Mouse (Mus musculus): ENCODE results near the gene Il34. TPM values are rescaled to one million over a fixed set of nuclear protein-coding genes. Genes with fewer than 3 reads are reported as not detected.

The Il34 gene
- polyA plus RNA-seq, 1 experiment, result 2.0 TPM

DNA sequence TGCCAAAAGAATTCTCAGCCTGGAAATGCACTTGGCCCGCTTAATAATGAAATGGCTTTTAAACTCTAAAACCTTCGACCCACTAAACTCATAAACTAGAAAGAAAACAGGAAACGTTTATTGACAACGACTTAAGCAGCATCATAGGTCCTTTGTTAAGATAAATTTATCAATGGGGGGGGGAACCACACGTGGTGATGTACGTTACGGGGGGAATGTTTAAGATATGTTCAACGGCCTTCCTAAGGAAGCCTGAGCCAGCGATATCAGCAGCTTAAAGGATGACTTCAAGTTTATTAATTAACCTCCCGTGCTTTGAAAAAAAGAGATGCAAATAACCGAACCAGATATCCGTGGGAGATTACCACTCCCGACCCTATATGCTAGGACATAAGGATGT lies 55.5 kb downstream of the Il34 start:
- H3K4me1 ChIP-seq (ENCODE audit: control insufficient read depth, insufficient read depth, low read length), result peaks cover 9% of the 10 kb centered on the region
- H3K27me3 ChIP-seq (ENCODE audit: control insufficient read depth, insufficient read depth, low read length), result no peaks in the 10 kb centered on the region
- H3K36me3 ChIP-seq (ENCODE audit: control insufficient read depth, insufficient read depth, low read length), result no peaks in the 10 kb centered on the region
- H3K4me3 ChIP-seq (ENCODE audit: control insufficient read depth, low read depth, low read length), result no peak overlapping the region
- TF ChIP-seq POLR2A (IDR thresholded peaks at IDR 0.05; ENCODE audit: control insufficient read depth, low read depth, low read length) (no peak), CTCF (IDR thresholded peaks at IDR 0.05; ENCODE audit: control insufficient read depth, insufficient read depth, insufficient replicate concordance, low read depth, low read length) (no peak)
- H3K27ac ChIP-seq (ENCODE audit: control insufficient read depth, insufficient read depth, low read depth, low read length), result no peak overlapping the region

DNA sequence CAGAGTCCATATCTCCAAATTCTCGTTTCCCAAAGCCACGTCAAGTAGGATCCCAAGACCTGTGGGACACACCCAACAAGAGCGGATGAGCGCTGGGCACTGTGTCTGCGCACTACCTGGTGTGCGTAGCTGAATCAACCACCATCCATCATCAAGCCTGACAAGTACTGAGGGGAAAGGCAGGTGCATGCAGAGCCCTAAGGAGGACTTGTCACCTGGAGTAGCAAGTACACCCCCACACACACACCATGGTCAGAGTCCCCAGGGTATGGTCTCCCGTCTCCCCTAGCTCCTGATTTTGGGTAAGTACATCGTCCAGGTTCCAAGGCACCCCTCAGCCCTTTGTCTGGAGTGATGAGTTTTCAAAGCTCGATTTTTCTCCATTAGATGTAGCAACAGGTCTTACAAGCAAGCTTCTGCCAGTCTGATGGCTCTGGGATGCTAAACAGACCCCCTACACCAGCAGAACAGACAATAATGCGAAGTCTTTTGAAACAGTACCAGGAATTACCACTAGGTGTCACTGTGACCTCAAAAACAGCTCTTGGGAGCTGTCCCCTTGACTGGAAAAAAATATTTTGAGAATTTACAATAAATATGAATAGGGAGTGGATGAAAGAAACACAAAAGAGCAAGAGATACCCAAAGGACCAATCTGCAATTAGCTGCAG lies 56.1 kb downstream of the Il34 start:
- H3K4me1 ChIP-seq (ENCODE audit: control insufficient read depth, insufficient read depth, low read length), result peaks cover 4% of the 10 kb centered on the region
- H3K36me3 ChIP-seq (ENCODE audit: control insufficient read depth, insufficient read depth, low read length), result no peaks in the 10 kb centered on the region
- H3K4me3 ChIP-seq (ENCODE audit: control insufficient read depth, low read depth, low read length), result no peak overlapping the region
- H3K27me3 ChIP-seq (ENCODE audit: control insufficient read depth, insufficient read depth, low read length), result no peaks in the 10 kb centered on the region
- no peak overlapping the region for H3K27ac ChIP-seq (ENCODE audit: control insufficient read depth, insufficient read depth, low read depth, low read length)
- TF ChIP-seq POLR2A (IDR thresholded peaks at IDR 0.05; ENCODE audit: control insufficient read depth, low read depth, low read length) (no peak), CTCF (IDR thresholded peaks at IDR 0.05; ENCODE audit: control insufficient read depth, insufficient read depth, insufficient replicate concordance, low read depth, low read length) (no peak)

DNA sequence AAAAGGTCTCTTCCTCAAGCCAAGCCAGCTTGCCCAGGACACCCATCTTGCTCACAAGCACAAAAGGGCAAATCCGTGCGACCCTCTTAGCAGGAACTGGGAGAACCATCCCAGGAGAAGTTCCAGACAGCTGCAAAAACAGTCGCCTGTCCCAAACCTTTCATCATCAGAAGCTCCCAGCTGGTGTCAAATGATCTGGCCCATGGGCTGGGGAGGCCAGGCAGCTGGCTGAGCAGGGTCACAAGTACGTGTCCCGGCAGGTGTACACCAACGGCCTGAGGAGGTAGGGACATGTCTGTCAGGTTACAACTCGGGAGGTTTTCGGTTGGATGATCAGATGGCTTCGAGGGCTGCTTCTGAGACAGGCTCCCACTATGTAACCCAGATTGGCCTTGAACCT lies 59.1 kb downstream of the Il34 start:
- Histone ChIP-seq H3K27me3 (ENCODE audit: control insufficient read depth, insufficient read depth, low read length) (no peaks in the 10 kb centered on the region), H3K27ac (ENCODE audit: control insufficient read depth, insufficient read depth, low read depth, low read length) (no peak overlapping the region), H3K4me3 (ENCODE audit: control insufficient read depth, low read depth, low read length) (no peak overlapping the region), H3K36me3 (ENCODE audit: control insufficient read depth, insufficient read depth, low read length) (no peaks in the 10 kb centered on the region), H3K4me1 (ENCODE audit: control insufficient read depth, insufficient read depth, low read length) (peaks cover 4% of the 10 kb centered on the region)
- no peak for TF ChIP-seq POLR2A (IDR thresholded peaks at IDR 0.05; ENCODE audit: control insufficient read depth, low read depth, low read length)
- no peak for TF ChIP-seq CTCF (IDR thresholded peaks at IDR 0.05; ENCODE audit: control insufficient read depth, insufficient read depth, insufficient replicate concordance, low read depth, low read length)

DNA sequence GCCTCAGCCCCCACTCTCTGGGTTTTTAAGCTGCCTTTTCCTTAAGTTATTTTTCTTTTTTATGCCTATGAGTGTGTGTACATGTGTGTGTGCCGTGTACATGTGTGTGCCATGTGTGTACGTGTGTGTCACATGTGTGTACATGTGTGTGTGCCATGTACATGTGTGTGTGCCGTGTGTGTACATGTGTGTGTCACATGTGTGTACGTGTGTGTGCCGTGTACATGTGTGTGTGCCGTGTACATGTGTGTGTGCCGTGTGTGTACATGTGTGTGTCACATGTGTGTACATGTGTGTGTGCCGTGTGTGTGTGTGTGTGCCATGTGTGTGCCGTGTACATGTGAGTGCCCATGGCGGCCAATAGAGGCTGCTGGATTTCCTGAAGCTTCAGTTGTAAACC lies 60.6 kb downstream of the Il34 start:
- no peak overlapping the region for H3K4me3 ChIP-seq (ENCODE audit: control insufficient read depth, low read depth, low read length)
- peaks cover 4% of the 10 kb centered on the region for H3K4me1 ChIP-seq (ENCODE audit: control insufficient read depth, insufficient read depth, low read length)
- TF ChIP-seq POLR2A (IDR thresholded peaks at IDR 0.05; ENCODE audit: control insufficient read depth, low read depth, low read length), result no peak
- TF ChIP-seq CTCF (IDR thresholded peaks at IDR 0.05; ENCODE audit: control insufficient read depth, insufficient read depth, insufficient replicate concordance, low read depth, low read length), result peak; percentile 5; the same call in 1 of the 2 replicates
- no peak overlapping the region for H3K27ac ChIP-seq (ENCODE audit: control insufficient read depth, insufficient read depth, low read depth, low read length)
- H3K27me3 ChIP-seq (ENCODE audit: control insufficient read depth, insufficient read depth, low read length), result no peaks in the 10 kb centered on the region
- H3K36me3 ChIP-seq (ENCODE audit: control insufficient read depth, insufficient read depth, low read length), result no peaks in the 10 kb centered on the region

DNA sequence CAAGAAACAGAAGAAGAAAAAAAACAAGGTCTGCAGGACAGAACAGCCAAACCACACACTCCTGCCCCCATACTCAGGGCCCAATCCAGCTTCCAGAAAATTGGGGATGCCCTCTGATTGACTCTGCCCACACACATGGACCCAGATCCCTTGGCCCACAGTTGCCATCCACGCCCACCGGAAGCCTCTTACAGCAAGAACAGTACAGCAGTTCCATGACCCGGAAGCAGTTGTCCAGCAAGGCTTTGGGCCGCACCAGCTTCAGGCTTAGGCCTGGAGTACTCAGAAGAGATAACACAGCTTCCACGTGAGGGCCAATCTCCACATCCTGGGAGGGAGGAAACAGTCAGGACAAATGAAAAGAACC lies 63.3 kb downstream of the Il34 start:
- TF ChIP-seq CTCF (IDR thresholded peaks at IDR 0.05; ENCODE audit: control insufficient read depth, insufficient read depth, insufficient replicate concordance, low read depth, low read length) (no peak), POLR2A (IDR thresholded peaks at IDR 0.05; ENCODE audit: control insufficient read depth, low read depth, low read length) (no peak)
- Histone ChIP-seq H3K4me1 (ENCODE audit: control insufficient read depth, insufficient read depth, low read length) (no peaks in the 10 kb centered on the region; the same call in 1 of the 2 replicates), H3K4me3 (ENCODE audit: control insufficient read depth, low read depth, low read length) (peak overlapping the region; percentile 6), H3K27me3 (ENCODE audit: control insufficient read depth, insufficient read depth, low read length) (no peaks in the 10 kb centered on the region), H3K27ac (ENCODE audit: control insufficient read depth, insufficient read depth, low read depth, low read length) (no peak overlapping the region), H3K36me3 (ENCODE audit: control insufficient read depth, insufficient read depth, low read length) (no peaks in the 10 kb centered on the region)

DNA sequence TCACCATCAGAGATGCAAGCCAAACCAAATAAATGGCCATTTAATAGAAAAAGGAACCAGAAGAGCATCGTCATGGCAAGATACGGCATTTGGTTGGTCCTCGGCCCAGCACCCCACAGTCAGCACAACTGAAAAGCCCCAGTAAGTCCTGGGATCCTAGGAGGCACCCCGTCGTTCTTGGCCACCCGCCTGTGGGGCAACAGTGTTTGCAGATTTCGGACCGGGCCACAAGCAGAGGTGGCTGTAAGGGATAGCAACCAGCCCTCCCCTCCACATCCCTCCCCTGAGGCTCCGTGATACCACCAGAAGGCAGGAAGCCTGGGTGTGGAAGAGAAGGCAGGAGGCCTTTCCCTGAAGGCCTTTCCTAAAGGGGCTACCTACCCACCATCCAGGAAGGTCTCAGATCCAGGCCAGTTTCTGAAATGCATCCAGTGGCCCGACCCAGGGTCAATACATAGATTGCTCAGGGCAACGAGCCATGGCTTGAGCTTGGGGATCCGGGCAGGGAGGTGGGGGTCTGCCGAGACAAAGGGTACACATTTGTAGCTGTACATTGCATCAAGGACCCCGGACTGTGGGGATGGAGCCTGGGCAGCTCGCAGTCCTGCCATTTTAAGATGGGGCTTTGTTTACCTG lies 63.8 kb downstream of the Il34 start:
- TF ChIP-seq POLR2A (IDR thresholded peaks at IDR 0.05; ENCODE audit: control insufficient read depth, low read depth, low read length), result no peak
- TF ChIP-seq CTCF (IDR thresholded peaks at IDR 0.05; ENCODE audit: control insufficient read depth, insufficient read depth, insufficient replicate concordance, low read depth, low read length), result no peak
- Histone ChIP-seq H3K27me3 (ENCODE audit: control insufficient read depth, insufficient read depth, low read length) (no peaks in the 10 kb centered on the region), H3K4me1 (ENCODE audit: control insufficient read depth, insufficient read depth, low read length) (no peaks in the 10 kb centered on the region; the same call in 1 of the 2 replicates), H3K4me3 (ENCODE audit: control insufficient read depth, low read depth, low read length) (peak overlapping the region; percentile 6), H3K36me3 (ENCODE audit: control insufficient read depth, insufficient read depth, low read length) (no peaks in the 10 kb centered on the region), H3K27ac (ENCODE audit: control insufficient read depth, insufficient read depth, low read depth, low read length) (no peak overlapping the region)

DNA sequence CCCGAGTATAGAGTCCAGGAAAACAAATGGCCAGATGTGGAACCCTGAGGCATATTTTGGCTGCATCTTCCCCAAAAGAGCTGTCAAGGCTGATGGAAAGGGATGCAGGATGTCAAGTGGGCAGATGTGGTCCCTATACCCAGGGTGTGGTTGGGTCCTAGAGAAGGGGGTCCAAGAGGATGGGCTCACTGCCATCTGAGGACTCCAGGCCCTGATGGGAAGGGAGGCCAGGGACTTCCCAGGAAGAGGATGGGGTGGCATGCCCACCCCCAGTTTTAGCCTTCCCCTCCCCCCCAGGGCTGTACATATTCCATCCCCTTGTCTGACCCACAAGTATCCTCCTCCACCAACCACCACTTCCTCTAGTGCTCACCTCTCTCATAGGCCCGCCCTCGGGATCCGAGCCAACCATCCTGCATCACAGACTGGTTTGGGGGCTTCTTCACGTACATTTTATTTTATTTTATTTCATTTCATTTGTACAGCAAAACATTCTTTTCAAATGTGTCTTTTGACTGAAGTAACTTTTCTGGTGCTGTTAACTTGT lies 65.0 kb downstream of the Il34 start:
- H3K4me3 ChIP-seq (ENCODE audit: control insufficient read depth, low read depth, low read length), result no peak overlapping the region
- no peaks in the 10 kb centered on the region for H3K36me3 ChIP-seq (ENCODE audit: control insufficient read depth, insufficient read depth, low read length)
- no peak for TF ChIP-seq CTCF (IDR thresholded peaks at IDR 0.05; ENCODE audit: control insufficient read depth, insufficient read depth, insufficient replicate concordance, low read depth, low read length)
- TF ChIP-seq POLR2A (IDR thresholded peaks at IDR 0.05; ENCODE audit: control insufficient read depth, low read depth, low read length), result no peak
- H3K27me3 ChIP-seq (ENCODE audit: control insufficient read depth, insufficient read depth, low read length), result no peaks in the 10 kb centered on the region
- no peaks in the 10 kb centered on the region; the same call in 1 of the 2 replicates for H3K4me1 ChIP-seq (ENCODE audit: control insufficient read depth, insufficient read depth, low read length)
- no peak overlapping the region for H3K27ac ChIP-seq (ENCODE audit: control insufficient read depth, insufficient read depth, low read depth, low read length)
